In the genomic region with DNA sequence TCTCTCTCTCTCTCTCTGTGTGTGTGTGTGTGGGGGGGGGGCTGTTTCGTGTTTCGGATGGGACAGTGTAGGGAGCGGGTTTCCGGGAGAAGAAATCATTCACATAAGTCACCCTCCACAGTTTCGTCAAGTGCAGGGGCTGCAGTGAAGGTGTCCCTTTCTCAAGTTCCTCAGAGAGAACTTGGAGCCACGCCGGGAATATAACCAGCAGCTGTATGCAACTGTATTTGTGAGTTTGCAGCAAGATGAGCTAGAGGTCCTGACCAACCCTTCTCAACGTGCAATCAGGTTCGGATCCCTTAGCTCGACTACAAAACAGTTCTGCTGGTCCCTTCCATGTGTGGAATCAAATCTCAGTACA, we compare ENCODE assay signal across 10 mouse cellular contexts. TPM values are rescaled to one million over a fixed set of nuclear protein-coding genes. Genes with fewer than 3 reads are reported as not detected.
DNase-seq lines count a peak whose midpoint lies in the region; ATAC-seq lines count a peak whose summit lies in the region.
"Had no signal": no experiment of that assay in that cellular context is flagged by ENCODE, and none has a peak within 500 bp of the region (broad histone marks: within the 10 kb centered on the region; RNA-seq: fewer than 3 reads in every experiment).

No protein-coding gene starts in this region.

- DNase-seq in heart, postnatal 10 days = no peak
- no peak for DNase-seq in embryonic facial prominence, embryonic 10.5 days (ENCODE audit: low spot score)
- no peak for DNase-seq in hindbrain, embryonic 10.5 days (ENCODE audit: low spot score)
- no peak for DNase-seq in spleen, postnatal 14 days (ENCODE audit: low spot score in 2 of 2)
- DNase-seq in cerebellum, adult 8-10 months = no peak
- DNase-seq in embryo, embryonic 10.5 days (ENCODE audit: low spot score) = no peak

- no peaks in the 10 kb centered on the region for H3K27me3 ChIP-seq in heart, embryonic 12.5 days (replicated peaks)
- H3K27me3 ChIP-seq in embryonic facial prominence, embryonic 10.5 days (replicated peaks; ENCODE audit: low read depth, poor library complexity, severe bottlenecking) = no peaks in the 10 kb centered on the region
- no peaks in the 10 kb centered on the region for H3K27me3 ChIP-seq in hindbrain, embryonic 10.5 days (ENCODE audit: insufficient read depth, poor library complexity, severe bottlenecking)
- no peaks in the 10 kb centered on the region for H3K27me3 ChIP-seq in lung, embryonic 16.5 days (ENCODE audit: control insufficient read depth, insufficient read depth, low read depth, low read length)

- 29% methylated on average over 10 of the region's 10 CpGs for WGBS in heart, embryonic 12.5 days
- 25% methylated on average over 10 of the region's 10 CpGs for WGBS in embryonic facial prominence, embryonic 10.5 days
- WGBS in hindbrain, embryonic 10.5 days = 26% methylated on average over 10 of the region's 10 CpGs
- WGBS in lung, embryonic 16.5 days = 4% methylated on average over 10 of the region's 10 CpGs

- peaks cover 6% of the 10 kb centered on the region; the same call in 1 of the 2 replicates for H3K9me3 ChIP-seq in heart, embryonic 12.5 days (replicated peaks)
- no peaks in the 10 kb centered on the region for H3K9me3 ChIP-seq in embryonic facial prominence, embryonic 10.5 days
- no peaks in the 10 kb centered on the region for H3K9me3 ChIP-seq in hindbrain, embryonic 10.5 days
- H3K9me3 ChIP-seq in lung, embryonic 16.5 days (ENCODE audit: control insufficient read depth, low read length) = no peaks in the 10 kb centered on the region

- ATAC-seq in heart, embryonic 12.5 days (ENCODE audit: insufficient number of reproducible peaks, low FRiP score) = no peak
- peak; percentile 27 for ATAC-seq in lung, embryonic 16.5 days (ENCODE audit: low read depth)

- peak overlapping the region; percentile 50 for H3K4me3 ChIP-seq in heart, embryonic 12.5 days
- H3K4me3 ChIP-seq in embryonic facial prominence, embryonic 10.5 days = peak overlapping the region; percentile 64
- H3K4me3 ChIP-seq in hindbrain, embryonic 10.5 days = peak overlapping the region; percentile 60
- H3K4me3 ChIP-seq in lung, embryonic 16.5 days (ENCODE audit: low read length) = peak overlapping the region; percentile 52

- H3K4me1 ChIP-seq in heart, embryonic 12.5 days (replicated peaks) = peaks cover 3% of the 10 kb centered on the region; the same call in 1 of the 2 replicates
- H3K4me1 ChIP-seq in embryonic facial prominence, embryonic 10.5 days = peaks cover 14% of the 10 kb centered on the region
- H3K4me1 ChIP-seq in hindbrain, embryonic 10.5 days (replicated peaks) = peaks cover 18% of the 10 kb centered on the region
- H3K4me1 ChIP-seq in lung, embryonic 16.5 days (replicated peaks; ENCODE audit: control insufficient read depth, insufficient read depth, low read length) = peaks cover 6% of the 10 kb centered on the region; the same call in 1 of the 2 replicates

- intact Hi-C loops in heart, postnatal 10 days (cut with DNase I) = loop anchor here (1.0 kb wide), 1 partner anchor 46 kb away; a partner anchor contains a TSS

- H3K4me2 ChIP-seq in heart, embryonic 12.5 days = peak overlapping the region; percentile 69
- peak overlapping the region; percentile 75 for H3K4me2 ChIP-seq in lung, embryonic 16.5 days (ENCODE audit: low read depth, low read length)

- peaks cover 20% of the 10 kb centered on the region for H3K36me3 ChIP-seq in heart, embryonic 12.5 days
- H3K36me3 ChIP-seq in embryonic facial prominence, embryonic 10.5 days (replicated peaks) = peaks cover 40% of the 10 kb centered on the region
- H3K36me3 ChIP-seq in hindbrain, embryonic 10.5 days = peaks cover 41% of the 10 kb centered on the region
- H3K36me3 ChIP-seq in lung, embryonic 16.5 days (ENCODE audit: control insufficient read depth, insufficient read depth, low read length) = 0 out of 2 replicates have a peak, but pooled peaks cover 2% of the 10 kb centered on the region

- H3K27ac ChIP-seq in heart, embryonic 12.5 days (ENCODE audit: poor library complexity, severe bottlenecking) = no peak overlapping the region
- peak overlapping the region; percentile 87 for H3K27ac ChIP-seq in embryonic facial prominence, embryonic 10.5 days (replicated peaks)
- H3K27ac ChIP-seq in hindbrain, embryonic 10.5 days = peak overlapping the region; percentile 87
- H3K27ac ChIP-seq in lung, embryonic 16.5 days (ENCODE audit: low read length) = peak overlapping the region; percentile 34; the same call in 1 of the 2 replicates

- peak overlapping the region; percentile 72 for H3K9ac ChIP-seq in heart, embryonic 12.5 days
- peak overlapping the region; percentile 64 for H3K9ac ChIP-seq in lung, embryonic 16.5 days (ENCODE audit: low read length)

RNA-seq across cellular contexts. Expression of a gene that starts 0.5 kb away (rescaled TPM):
- 2.8 and 2.9 TPM in 2 replicates for polyA plus RNA-seq in heart, embryonic 12.5 days (2016; fragmentation: Nextera tagmentation; extraction: Ambion mirVana)
- total RNA-seq in heart, postnatal 10 days (2021) = 1 to 10 TPM; 1.1 to 2.3 TPM
- polyA plus RNA-seq in embryonic facial prominence, embryonic 10.5 days (2016; fragmentation: Nextera tagmentation; extraction: Ambion mirVana) = 13.9 and 16.2 TPM in 2 replicates
- 11.9 and 12.8 TPM in 2 replicates for polyA plus RNA-seq in hindbrain, embryonic 10.5 days (2016; fragmentation: Nextera tagmentation; extraction: Ambion mirVana)
- 7.3 and 8.3 TPM in 2 replicates for polyA plus RNA-seq in lung, embryonic 16.5 days (2015; fragmentation: Nextera tagmentation; extraction: Ambion mirVana)
- polyA plus RNA-seq: spleen, adult 2 months had no signal

RNA-seq across cellular contexts. Expression of a gene that starts 29.1 kb away (rescaled TPM):
- polyA plus RNA-seq in heart, embryonic 12.5 days (2016; fragmentation: Nextera tagmentation; extraction: Ambion mirVana) = 6.7 and 8.1 TPM in 2 replicates
- 1 to 10 TPM; 3.1 to 4.6 TPM for total RNA-seq in heart, postnatal 10 days (2021)
- polyA plus RNA-seq in embryonic facial prominence, embryonic 10.5 days (2016; fragmentation: Nextera tagmentation; extraction: Ambion mirVana) = 21.3 and 21.6 TPM in 2 replicates
- 27.0 and 27.8 TPM in 2 replicates for polyA plus RNA-seq in hindbrain, embryonic 10.5 days (2016; fragmentation: Nextera tagmentation; extraction: Ambion mirVana)
- 11.1 and 11.4 TPM in 2 replicates for polyA plus RNA-seq in lung, embryonic 16.5 days (2015; fragmentation: Nextera tagmentation; extraction: Ambion mirVana)

RNA-seq across cellular contexts. Expression of a gene that starts 36.4 kb away (rescaled TPM):
- polyA plus RNA-seq in heart, embryonic 12.5 days (2016; fragmentation: Nextera tagmentation; extraction: Ambion mirVana) = 0.10 TPM in 1 of 2 replicates, not detected in the other
- not detected for total RNA-seq in heart, postnatal 10 days (2021)
- 0.06 TPM in 1 of 2 replicates, not detected in the other for polyA plus RNA-seq in embryonic facial prominence, embryonic 10.5 days (2016; fragmentation: Nextera tagmentation; extraction: Ambion mirVana)
- polyA plus RNA-seq in hindbrain, embryonic 10.5 days (2016; fragmentation: Nextera tagmentation; extraction: Ambion mirVana) = not detected in 2 replicates
- polyA plus RNA-seq in lung, embryonic 16.5 days (2015; fragmentation: Nextera tagmentation; extraction: Ambion mirVana) = not detected in 2 replicates
- total RNA-seq: gastrocnemius, postnatal 4 days had no signal

RNA-seq across cellular contexts. Expression of a gene that starts 44.5 kb away (rescaled TPM):
- polyA plus RNA-seq in heart, embryonic 12.5 days (2016; fragmentation: Nextera tagmentation; extraction: Ambion mirVana) = 0.60 and 1.1 TPM in 2 replicates
- 1 to 10 TPM; 1.1 to 1.3 TPM for total RNA-seq in heart, postnatal 10 days (2021)
- polyA plus RNA-seq in embryonic facial prominence, embryonic 10.5 days (2016; fragmentation: Nextera tagmentation; extraction: Ambion mirVana) = 0.75 and 0.79 TPM in 2 replicates
- polyA plus RNA-seq in hindbrain, embryonic 10.5 days (2016; fragmentation: Nextera tagmentation; extraction: Ambion mirVana) = 0.88 and 1.1 TPM in 2 replicates
- 1.9 and 2.0 TPM in 2 replicates for polyA plus RNA-seq in lung, embryonic 16.5 days (2015; fragmentation: Nextera tagmentation; extraction: Ambion mirVana)
- polyA plus RNA-seq: spleen, adult 2 months had no signal

RNA-seq across cellular contexts. Expression of a gene that starts 45.6 kb away (rescaled TPM):
- 0.30 and 0.47 TPM in 2 replicates for polyA plus RNA-seq in heart, embryonic 12.5 days (2016; fragmentation: Nextera tagmentation; extraction: Ambion mirVana)
- 1 to 10 TPM in 1 of 2 experiments, under 1 TPM in 1; 0.72 to 1.2 TPM for total RNA-seq in heart, postnatal 10 days (2021)
- polyA plus RNA-seq in embryonic facial prominence, embryonic 10.5 days (2016; fragmentation: Nextera tagmentation; extraction: Ambion mirVana) = 0.70 and 0.96 TPM in 2 replicates
- polyA plus RNA-seq in hindbrain, embryonic 10.5 days (2016; fragmentation: Nextera tagmentation; extraction: Ambion mirVana) = 0.45 and 0.94 TPM in 2 replicates
- 0.45 and 0.63 TPM in 2 replicates for polyA plus RNA-seq in lung, embryonic 16.5 days (2015; fragmentation: Nextera tagmentation; extraction: Ambion mirVana)
